Mouse (Mus musculus) frontal cortex, postnatal 14 days (tissue): ENCODE measurements around the gene Kcnj3.

Experiments used
- DNase-seq, 2 experiments: peaks; one replicate each; pipeline ENCODE4 v3.0.0; 2022; ENCODE audit warnings: low spot score in 2 of 2

The Kcnj3 gene

DNA sequence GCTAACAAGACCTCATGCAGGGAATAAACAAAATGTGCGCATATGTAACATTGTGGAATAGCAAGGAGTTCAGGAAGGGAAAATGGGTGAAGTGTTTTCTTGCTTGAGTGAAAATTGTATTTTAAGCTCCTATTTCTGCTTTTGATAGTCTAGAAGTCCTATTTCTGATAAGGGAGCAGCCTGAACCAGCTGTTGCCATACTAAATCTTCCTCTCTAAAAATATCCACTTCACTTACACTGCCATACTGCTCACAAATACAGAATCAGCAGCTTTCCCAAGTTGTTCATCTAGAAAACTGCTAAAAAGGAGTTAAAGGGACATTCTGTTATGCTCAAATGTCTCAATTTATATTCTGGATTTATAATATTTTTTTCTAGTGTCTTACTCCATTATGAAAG, 69.9 kb downstream of the Kcnj3 start:
- no peak for DNase-seq

DNA sequence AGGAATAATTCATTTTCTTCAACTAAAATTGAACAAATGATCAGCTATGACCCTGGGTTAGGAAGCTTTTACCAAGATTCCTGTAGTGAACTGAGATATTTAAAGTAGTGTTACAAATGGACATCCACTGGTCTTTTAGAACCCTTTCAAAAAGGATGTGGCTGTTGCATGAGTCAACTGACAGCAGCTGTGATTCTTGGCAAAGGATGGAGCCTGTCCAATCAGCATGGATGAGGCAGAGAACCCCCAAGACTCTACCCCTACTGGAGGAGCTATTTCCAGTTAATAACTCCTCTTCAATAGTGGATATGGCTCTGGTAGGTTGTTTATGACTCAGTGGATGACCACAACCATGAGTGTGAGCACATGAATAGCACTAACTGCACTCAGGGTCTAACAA, 81.5 kb downstream of the Kcnj3 start:
- DNase-seq, result no peak

DNA sequence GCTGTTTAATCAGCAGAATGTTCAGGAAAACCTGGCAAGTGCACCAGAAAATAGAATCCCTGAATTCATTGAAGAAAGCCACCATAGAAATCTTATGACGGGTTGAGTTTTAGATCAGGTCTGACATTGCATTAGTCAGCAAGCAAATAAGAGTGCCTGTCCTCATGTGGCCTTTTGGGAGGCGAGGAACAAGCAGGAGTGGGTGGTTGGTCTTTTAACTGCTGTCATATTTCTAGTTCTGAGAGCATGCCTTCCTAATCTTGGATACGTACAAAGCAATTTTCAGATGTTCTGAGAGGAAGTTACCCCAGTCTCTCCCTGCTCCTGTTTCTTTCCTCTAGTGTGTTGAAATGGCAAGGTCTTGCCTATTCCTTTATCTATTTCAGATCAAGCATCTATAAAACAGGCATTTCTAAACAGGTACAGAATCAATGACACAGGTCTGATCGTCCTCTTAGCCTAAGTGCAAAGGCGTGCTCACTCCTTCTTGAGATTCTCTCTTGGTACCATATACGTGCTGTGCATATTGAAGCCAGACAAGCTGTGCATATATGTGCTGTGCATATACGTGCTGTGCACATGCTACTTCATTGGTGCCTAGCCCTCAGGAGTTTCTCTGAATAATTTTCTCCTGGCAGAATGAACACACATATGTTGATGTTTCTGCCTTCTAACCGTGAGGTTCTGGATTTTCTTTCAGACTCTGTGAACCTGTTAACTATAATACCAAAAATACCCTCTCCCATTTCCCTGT, 97.1 kb downstream of the Kcnj3 start:
- DNase-seq, result no peak

GRCm38 (mm10) chr2:55534946-55535345, 99.2 kb downstream of the Kcnj3 start:
- no peak for DNase-seq

GRCm38 (mm10) chr2:55535482-55535881, 99.7 kb downstream of the Kcnj3 start:
- DNase-seq, result no peak

GRCm38 (mm10) chr2:55547612-55548011, 111.8 kb downstream of the Kcnj3 start:
- DNase-seq, result no peak

GRCm38 (mm10) chr2:55558368-55558985, 122.7 kb downstream of the Kcnj3 start:
- DNase-seq, result no peak

DNA sequence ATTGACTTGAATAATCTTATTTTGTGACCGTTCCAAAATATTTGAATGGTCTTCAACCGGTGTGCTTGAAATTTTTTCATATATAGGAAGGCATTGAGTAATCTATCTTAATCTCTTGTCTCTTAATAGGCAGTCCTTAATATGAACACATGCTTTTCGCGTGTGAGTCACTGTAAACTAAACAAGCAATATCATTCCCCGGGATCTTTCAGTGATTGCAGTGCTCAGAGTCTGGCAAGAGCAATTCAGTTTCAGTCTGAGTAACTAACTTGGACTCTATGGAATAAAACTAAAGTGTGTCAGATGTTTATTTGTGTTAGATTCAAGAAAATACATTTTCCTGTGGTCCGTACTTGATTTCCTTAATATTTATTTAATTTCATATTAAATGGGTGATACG, 133.5 kb downstream of the Kcnj3 start:
- no peak for DNase-seq

DNA sequence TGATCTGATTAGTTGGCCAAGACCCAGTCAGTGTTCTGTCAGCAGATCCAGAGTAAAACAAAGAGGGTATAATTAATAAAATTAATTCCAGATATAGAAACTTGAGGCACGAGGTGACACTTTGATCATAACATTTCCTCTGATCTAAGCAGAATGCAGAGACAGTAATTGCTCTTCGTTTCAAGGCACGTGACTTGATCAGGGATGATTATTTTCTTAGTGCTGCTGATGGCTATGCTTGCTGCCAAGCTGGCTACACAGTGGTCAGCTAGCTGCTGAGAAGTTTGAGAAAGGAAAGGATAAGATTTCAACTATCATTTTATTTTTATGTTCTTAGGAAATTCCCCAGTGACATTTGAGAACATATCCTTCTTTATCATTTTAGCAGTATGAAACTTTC, 135.7 kb downstream of the Kcnj3 start:
- no peak for DNase-seq

DNA sequence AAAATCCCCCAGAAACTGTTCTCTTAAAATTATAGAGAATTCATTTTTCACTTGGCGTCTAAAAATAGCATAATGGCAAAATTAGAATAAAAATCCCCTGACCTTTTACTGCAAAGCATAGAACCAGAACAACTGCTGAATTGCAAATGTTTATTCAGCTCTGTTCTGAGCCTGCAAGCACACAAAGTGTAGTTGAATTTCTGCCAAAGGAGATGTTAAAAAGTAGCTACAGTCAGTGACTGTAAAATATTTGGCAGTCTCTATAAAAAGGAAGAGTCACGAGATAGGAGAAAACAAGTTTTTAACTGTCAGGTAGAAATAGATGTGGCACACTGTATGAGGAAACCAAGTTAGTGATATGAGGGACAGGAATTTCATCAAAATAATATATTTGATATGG, 144.5 kb downstream of the Kcnj3 start:
- DNase-seq, result no peak

- DNase-seq, result no peak
Measured at GRCm38 (mm10) chr2:55591226-55591988, 155.6 kb downstream of the Kcnj3 start.
